Mouse (Mus musculus): ENCODE data around the gene Zkscan7.
"Not testable (repeated sequence)": the region's sequence is repeated elsewhere in the genome, so short reads cannot be mapped to it uniquely, and the experiment has no call there.

Gene Zkscan7

GRCm38 (mm10) chr9:122885385-122885784 is at the start of gene Zkscan7:
Gene Zkscan7, plus strand, starts transcription at chr9:122885685.
- DNase-seq, result no peak

- DNase-seq, result no peak
These were observed 49.4 kb upstream of the Zkscan7 start for GRCm38 (mm10) chr9:122836126-122836525.

DNA sequence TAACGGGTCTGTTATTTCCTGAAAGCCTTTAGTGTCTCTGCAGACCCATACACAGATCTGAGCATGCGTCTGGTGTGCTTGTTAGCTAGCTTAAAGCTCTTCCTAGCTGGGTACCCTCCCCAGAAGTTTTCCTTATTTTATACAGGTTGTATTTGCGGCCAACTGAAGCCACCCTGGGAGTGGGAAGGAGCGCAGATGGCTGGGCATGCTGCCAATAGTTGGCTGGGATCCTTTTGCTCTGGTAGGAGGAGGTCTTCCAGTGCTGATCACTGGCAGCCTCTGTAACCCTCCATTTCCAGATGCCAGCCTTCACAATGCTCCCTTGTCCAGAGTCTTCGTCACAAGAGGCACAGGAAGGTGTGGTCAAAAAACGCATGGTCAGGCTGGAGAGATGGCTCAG is 48.7 kb upstream of the Zkscan7 start:
- DNase-seq, result peak; percentile 63

DNA sequence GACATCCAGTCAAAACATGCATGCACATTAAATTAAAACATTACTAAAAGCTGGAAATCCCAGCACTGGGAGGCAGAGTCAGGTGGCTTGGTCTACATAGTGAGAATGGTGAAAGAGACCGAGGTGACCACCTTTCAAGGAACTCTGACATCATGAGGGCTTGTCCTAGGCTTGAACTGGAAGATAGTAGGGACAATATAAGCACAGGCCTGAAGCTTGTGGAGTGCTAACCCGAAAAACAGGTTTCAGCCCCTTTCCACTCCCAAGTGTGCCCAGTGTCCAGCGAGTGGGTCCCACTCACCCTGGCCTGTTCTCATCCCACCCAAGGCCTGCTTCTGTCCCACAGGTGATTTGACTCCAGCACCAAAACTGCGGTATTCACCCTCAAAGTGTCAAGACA is 48.3 kb upstream of the Zkscan7 start:
- DNase-seq, result no peak

GRCm38 (mm10) chr9:122837680-122838079 is 47.8 kb upstream of the Zkscan7 start:
- no peak for DNase-seq

GRCm38 (mm10) chr9:122843760-122844159 is 41.7 kb upstream of the Zkscan7 start, which contains the start of gene Gm35549:
Gene Gm35549, minus strand, starts transcription at chr9:122844035.
- no peak for DNase-seq

DNA sequence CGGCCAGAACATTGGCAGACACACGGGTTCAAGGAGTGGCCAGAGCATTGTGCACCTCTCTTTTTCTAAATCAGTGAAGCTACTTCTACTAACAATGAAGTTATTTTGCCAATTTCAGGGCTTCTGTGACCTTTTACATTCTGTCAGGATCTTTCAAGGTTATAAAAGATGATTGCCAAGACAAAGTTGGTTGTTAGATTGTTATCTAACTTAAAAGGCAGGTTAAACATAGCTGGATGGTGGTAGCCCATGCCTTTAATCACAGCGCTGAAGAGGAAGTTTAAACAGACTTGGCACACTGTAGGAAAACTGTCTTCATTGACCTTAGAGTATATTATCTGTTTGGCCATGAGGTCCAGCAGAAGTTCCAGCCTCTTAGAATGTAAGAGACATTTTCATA is 39.9 kb upstream of the Zkscan7 start:
- DNase-seq, result no peak

- DNase-seq, result peak; percentile 34
These were observed 39.3 kb upstream of the Zkscan7 start for GRCm38 (mm10) chr9:122846156-122846555.

DNA sequence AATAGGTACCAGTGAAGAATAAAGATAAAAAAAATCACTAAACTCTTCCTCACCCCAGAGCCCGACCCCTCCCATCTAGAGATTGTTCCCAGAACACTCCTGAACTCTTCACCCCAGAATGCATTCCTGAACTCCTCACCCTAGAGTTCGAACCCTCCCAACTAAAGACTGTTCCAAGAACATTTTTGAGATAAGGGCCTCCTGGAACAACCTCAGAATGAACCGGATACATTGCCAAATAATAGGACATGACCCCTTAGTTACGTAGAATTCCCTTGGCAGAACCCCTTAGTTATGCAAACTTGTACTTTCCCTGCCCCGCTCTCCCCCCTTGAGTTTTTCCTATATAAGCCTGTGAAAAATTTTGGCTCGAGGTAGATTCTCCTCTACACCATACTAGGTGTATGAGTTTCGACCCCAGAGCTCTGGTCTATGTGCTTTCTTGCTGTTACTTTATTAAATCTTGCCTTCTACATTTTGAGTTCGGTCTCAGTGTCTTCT is 37.6 kb upstream of the Zkscan7 start:
- DNase-seq, result not testable (repeated sequence)

DNA sequence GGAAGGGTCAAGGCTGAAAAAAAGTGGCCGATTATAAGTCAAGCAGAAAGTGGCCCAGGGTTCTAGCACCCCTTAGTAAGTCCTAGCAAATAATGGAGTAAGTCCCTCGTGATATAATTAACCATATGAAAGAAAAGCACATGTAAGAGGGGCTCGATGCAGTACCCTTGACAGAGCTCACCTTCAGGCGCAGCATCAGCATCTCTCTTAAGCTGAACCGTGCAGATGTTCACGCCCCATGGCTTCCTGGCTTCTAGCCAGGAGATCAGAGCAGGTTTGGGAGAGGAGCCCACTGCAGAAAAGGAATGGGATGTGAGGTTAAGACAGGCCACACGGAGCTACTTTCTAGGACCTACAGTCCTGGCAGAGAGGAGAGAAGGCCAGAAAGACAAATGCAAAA is 31.0 kb upstream of the Zkscan7 start:
- DNase-seq, result no peak

DNA sequence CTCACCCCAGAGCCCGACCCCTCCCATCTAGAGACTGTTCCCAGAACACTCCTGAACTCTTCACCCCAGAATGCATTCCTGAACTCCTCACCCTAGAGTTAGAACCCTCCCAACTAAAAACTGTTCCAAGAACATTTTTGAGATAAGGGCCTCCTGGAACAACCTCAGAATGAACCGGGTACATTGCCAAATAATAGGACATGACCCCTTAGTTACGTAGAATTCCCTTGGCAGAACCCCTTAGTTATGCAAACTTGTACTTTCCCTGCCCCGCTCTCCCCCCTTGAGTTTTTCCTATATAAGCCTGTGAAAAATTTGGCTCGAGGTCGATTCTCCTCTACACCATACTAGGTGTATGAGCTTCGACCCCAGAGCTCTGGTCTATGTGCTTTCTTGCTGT is 30.3 kb upstream of the Zkscan7 start:
- DNase-seq, result not testable (repeated sequence)

DNA sequence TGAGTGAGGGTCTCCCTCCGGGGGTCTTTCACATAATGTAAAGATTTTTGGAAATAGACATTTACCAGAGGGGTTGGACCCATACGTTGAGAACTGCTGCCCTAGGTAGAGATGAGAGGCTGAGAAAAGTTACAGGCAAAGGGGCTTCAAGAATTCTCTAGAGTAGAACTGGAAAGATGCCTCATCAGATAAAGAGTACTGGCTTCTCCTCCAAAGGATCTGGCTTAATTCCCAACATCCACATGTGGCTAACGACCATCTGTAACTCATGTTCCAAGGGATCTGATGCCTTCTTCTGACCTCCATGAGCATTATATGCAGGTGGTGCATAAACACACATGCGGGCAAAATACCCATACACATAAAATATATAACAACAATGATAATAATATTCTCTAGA is 29.9 kb upstream of the Zkscan7 start:
- DNase-seq, result no peak

DNA sequence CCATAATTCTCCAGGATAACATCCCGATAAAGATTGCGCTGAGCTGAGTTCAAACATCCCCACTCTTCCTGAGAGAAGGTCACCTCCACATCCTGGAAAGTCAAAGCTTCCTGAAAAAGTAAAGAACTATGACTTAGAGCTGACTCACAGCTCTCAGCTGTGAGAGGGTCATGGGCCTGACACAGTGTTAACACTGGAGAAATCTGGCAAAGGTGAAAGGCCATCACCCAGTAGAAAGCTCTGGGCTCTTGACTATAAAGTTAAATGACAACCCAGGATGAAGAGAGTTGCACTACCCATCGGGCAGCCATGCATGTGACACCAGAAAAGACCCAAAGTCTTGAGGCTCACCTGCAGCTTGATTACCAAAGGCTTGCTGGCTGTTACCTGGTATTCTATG is 28.8 kb upstream of the Zkscan7 start:
- no peak for DNase-seq

- DNase-seq, result no peak
These were observed 24.7 kb upstream of the Zkscan7 start for GRCm38 (mm10) chr9:122860752-122861151.

DNA sequence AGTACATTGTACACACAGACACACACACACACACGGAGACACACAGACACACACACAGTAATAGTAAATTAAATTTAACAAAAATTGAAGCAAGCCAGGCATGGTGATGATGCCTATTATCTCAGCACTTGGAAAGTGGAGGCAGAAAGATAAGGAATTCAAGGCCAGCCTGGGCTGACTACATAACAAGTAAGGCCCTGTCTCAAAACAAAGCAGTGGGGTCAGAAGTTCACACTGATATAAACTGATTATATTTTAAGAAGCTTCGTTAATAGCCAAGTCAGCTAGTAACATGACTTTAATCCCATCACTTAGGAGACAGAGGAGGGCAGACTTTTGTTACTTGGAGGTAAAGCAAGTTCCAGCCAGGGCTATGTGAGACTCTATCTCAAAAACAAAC is 21.8 kb upstream of the Zkscan7 start:
- DNase-seq, result no peak

DNA sequence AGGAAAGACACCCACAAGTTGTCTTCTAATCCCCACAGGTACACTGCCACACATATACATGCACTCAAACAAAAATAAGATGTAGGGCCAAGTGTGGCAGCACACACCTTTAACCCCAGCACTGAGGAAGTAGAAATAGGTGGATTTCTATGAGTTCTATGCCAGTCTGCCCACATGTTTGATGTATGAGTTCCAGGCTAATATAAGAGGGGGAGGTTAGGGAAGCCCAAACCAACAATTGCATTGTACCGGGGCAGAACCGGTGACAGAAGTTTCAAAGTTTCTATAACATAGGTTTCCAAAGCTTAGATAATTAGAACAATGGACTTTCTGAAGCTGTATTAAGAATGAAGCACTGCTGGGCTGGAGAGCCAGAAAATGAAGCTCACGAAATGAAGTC is 20.6 kb upstream of the Zkscan7 start:
- no peak for DNase-seq

DNA sequence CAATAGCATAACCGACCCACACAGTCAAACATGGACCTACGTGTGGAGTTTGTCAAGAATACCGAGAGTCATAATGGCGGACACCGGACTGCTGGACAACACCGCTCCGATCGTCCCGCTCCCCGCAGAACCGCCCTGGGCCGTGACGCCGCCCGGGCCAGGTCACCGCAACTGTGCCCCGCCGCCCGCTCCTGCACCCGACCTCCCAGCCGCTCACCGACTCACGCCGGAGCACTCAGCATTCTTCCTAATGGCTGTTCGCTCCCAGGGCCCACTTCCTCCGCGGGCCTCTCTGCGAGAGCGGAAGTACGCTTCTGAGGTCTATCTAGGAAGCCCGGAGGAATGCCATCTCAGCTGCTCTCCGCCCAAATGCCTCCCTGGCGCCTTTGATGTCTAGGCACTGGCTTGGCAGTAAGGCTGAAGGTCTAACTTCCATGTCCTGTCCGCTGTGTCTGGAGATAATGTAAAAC is 19.8 kb upstream of the Zkscan7 start, which contains the start of gene Zfp445:
TSS of gene Zfp445 (minus strand) at position 310 of the 470 bp plus-strand sequence.
- DNase-seq, result peak; percentile 84

DNA sequence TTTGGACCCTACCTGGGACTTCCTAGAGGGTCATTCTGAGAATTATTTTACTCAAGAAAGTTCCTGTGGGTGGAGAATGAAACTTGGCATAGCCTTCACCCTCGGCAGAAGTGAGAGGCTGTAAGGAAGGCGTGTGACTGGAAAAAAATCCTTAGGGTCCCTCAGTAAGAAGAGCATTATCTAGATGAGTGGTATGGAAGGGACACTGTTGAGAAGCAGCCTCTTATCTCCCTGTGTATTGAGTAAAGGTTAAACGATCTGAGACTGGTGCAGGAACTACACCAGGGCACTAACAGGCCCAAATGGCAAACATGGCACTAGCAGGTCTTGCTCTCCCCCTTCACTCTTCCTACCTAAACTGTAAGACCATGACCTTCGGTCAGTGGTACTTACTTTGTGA is 19.3 kb upstream of the Zkscan7 start:
- DNase-seq, result no peak

- no peak for DNase-seq
These were observed 12.9 kb upstream of the Zkscan7 start for GRCm38 (mm10) chr9:122872595-122872994.

DNA sequence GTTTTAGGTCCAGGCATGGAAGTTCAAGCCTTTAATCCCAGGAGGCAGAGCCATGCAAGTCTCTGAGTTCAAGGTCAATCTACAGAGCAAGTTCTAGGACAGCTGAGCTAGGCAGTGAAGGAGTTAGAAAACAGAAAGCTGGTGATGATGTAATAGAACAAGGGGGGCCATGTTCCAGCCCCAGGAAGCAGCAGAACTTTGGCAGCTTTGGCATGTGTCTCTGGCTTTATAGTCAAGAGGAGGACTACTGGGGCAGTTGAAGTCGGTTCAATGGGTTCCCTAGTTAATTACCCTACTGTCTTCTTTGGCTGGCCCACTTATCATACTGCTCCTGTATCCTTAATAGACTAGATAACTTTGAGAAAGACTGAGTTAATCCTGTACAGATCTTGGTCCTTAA is 10.8 kb upstream of the Zkscan7 start:
- no peak for DNase-seq

GRCm38 (mm10) chr9:122875145-122875544 is 10.3 kb upstream of the Zkscan7 start:
- no peak for DNase-seq

DNA sequence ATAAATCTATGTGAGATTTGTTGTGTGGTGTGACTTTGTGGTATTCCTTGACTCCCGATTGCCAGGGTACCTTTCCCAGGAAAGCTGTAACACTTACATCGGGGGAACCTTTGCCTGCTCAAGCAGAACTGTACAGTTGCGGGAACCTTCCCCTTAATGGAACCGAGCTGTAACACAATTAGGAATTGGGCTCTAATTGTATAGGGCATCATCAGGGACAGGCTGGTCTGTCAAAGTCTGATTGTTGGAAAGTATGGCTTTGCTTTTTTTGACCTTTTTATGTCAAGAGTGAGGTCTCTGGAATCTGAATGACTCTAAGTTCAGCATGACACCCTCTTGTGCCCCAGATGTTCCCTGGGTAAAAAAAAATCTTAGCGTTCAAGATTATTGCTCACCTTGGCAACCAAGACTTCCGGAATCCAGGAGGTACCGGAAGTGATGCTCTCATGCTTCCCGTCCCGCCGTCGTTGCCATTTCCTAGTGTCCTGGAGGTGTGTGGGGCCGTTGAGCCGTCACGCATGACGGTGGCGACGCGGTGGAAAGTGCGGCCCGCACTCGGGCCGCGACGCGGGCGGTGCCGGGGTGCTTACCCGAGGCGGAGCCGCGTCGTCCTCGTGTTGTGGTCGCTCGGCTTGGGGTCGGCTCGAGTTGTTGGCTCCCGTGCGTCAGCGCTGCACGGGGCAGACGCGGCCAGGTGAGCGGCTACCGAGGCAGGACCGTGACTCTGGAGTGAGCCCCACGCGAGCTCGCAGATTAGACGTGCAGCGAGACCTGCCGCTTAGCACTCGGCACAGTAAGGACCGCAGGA is 1.1 kb downstream of the Zkscan7 start:
- peak; percentile 71 for DNase-seq

- DNase-seq, result no peak
These were observed 15.6 kb downstream of the Zkscan7 start for GRCm38 (mm10) chr9:122901047-122901446.

- peak; percentile 81 for DNase-seq
These were observed 17.4 kb downstream of the Zkscan7 start for GRCm38 (mm10) chr9:122902717-122903535.

Measured in cerebellum, adult 9-10 months (tissue).